Mouse (Mus musculus): ENCODE results near the gene Lrrn1. TPM values are rescaled to one million over a fixed set of nuclear protein-coding genes. Genes with fewer than 3 reads are reported as not detected.

Gene Lrrn1
- polyA plus RNA-seq, 1 experiment from 2014 or later, result 1.4 TPM

DNA sequence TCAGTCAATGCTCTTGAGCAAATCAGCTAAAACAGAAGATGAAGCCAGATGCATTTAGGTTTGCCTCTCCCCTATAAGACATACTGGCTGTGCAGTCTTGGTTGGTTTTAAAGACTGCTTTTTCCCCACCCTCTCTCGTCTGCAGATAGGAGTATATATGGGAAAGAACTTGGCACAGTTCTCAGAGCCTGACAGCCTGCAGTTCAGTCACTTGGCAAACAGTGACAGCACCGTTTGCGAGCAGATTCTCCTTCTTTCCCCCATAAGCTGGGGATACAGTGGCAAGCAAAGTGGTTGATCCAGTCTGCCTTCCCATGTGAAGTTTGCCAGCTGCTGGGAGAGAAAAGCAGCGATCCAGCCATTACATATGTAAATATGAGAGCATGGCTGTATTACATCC is 12.3 kb downstream of the Lrrn1 start:
- Histone ChIP-seq H3K4me3 (ENCODE audit: low read depth, low read length) (no peak overlapping the region), H3K4me1 (replicated peaks; ENCODE audit: control insufficient read depth, insufficient read depth) (no peaks in the 10 kb centered on the region), H3K9me3 (ENCODE audit: control insufficient read depth, low read length) (no peaks in the 10 kb centered on the region), H3K4me2 (replicated peaks; ENCODE audit: low read depth) (no peak overlapping the region), H3K9ac (ENCODE audit: low read length) (no peak overlapping the region), H3K36me3 (ENCODE audit: control insufficient read depth, insufficient read depth, low read length) (no peaks in the 10 kb centered on the region), H3K27me3 (ENCODE audit: control insufficient read depth, insufficient read depth, low read length) (no peaks in the 10 kb centered on the region), H3K27ac (replicated peaks) (no peak overlapping the region)
- DNase-seq (ENCODE audit: low spot score) (no peak), ATAC-seq (ENCODE audit: low FRiP score, low TSS enrichment) (no peak)
- TF ChIP-seq EP300 (optimal IDR thresholded peaks at IDR 0.05), result no peak
- no peak for TF ChIP-seq CTCF (IDR thresholded peaks at IDR 0.05; ENCODE audit: low read depth)
- 52% methylated on average over 4 of the region's 4 CpGs for WGBS

GRCm38 (mm10) chr6:107546272-107546671 is 16.7 kb downstream of the Lrrn1 start:
- no peak overlapping the region for H3K9ac ChIP-seq (ENCODE audit: low read length)
- no peaks in the 10 kb centered on the region for H3K4me1 ChIP-seq (replicated peaks; ENCODE audit: control insufficient read depth, insufficient read depth)
- WGBS, result 61% methylated on average over 2 of the region's 2 CpGs

DNA sequence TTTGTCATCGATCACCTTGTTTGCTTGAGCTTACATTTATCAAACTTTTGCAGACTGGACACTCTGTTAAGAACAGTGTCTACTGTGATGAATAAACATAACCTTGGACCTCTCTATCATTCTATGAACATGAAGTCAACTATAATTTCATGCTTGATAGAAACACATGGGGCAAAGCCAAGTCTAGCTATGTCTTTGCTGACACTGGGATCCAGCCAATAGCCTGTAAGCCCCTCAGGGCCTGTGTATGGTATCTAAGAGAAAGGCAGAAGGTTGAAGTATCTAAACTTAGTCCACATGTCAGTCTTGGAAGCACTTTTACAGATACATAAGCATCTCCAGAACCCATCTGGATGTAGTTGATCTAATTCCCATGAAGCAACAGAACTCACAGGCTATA is 22.9 kb downstream of the Lrrn1 start:
- no peak overlapping the region for H3K4me3 ChIP-seq (ENCODE audit: low read depth, low read length)
- H3K9ac ChIP-seq (ENCODE audit: low read length), result no peak overlapping the region
- H3K36me3 ChIP-seq (ENCODE audit: control insufficient read depth, insufficient read depth, low read length), result no peaks in the 10 kb centered on the region
- ATAC-seq (ENCODE audit: low FRiP score, low TSS enrichment), result no peak
- H3K9me3 ChIP-seq (ENCODE audit: control insufficient read depth, low read length), result no peaks in the 10 kb centered on the region
- H3K27me3 ChIP-seq (ENCODE audit: control insufficient read depth, insufficient read depth, low read length), result no peaks in the 10 kb centered on the region
- DNase-seq (ENCODE audit: low spot score), result no peak
- H3K4me1 ChIP-seq (replicated peaks; ENCODE audit: control insufficient read depth, insufficient read depth), result no peaks in the 10 kb centered on the region
- TF ChIP-seq EP300 (optimal IDR thresholded peaks at IDR 0.05), result no peak
- no peak for TF ChIP-seq CTCF (IDR thresholded peaks at IDR 0.05; ENCODE audit: low read depth)
- no peak overlapping the region for H3K4me2 ChIP-seq (replicated peaks; ENCODE audit: low read depth)
- WGBS, result 62% methylated on average over 1 of the region's 1 CpGs
- H3K27ac ChIP-seq (replicated peaks), result no peak overlapping the region

More at GRCm38 (mm10) chr6:107546272-107546671, 16.7 kb downstream of the Lrrn1 start:
- H3K4me2 ChIP-seq (replicated peaks; ENCODE audit: low read depth), result no peak overlapping the region
- H3K27ac ChIP-seq (replicated peaks), result no peak overlapping the region
- H3K9me3 ChIP-seq (ENCODE audit: control insufficient read depth, low read length), result no peaks in the 10 kb centered on the region
- ATAC-seq (ENCODE audit: low FRiP score, low TSS enrichment) (no peak), DNase-seq (ENCODE audit: low spot score) (no peak)
- H3K36me3 ChIP-seq (ENCODE audit: control insufficient read depth, insufficient read depth, low read length), result no peaks in the 10 kb centered on the region
- no peak overlapping the region for H3K4me3 ChIP-seq (ENCODE audit: low read depth, low read length)
- TF ChIP-seq EP300 (optimal IDR thresholded peaks at IDR 0.05) (no peak), CTCF (IDR thresholded peaks at IDR 0.05; ENCODE audit: low read depth) (no peak)
- no peaks in the 10 kb centered on the region for H3K27me3 ChIP-seq (ENCODE audit: control insufficient read depth, insufficient read depth, low read length)

GRCm38 (mm10) chr6:107555364-107555763 is 25.8 kb downstream of the Lrrn1 start:
- no peak overlapping the region for H3K4me3 ChIP-seq (ENCODE audit: low read depth, low read length)
- H3K36me3 ChIP-seq (ENCODE audit: control insufficient read depth, insufficient read depth, low read length), result no peaks in the 10 kb centered on the region
- DNase-seq (ENCODE audit: low spot score), result no peak
- no peak for ATAC-seq (ENCODE audit: low FRiP score, low TSS enrichment)
- no peaks in the 10 kb centered on the region for H3K4me1 ChIP-seq (replicated peaks; ENCODE audit: control insufficient read depth, insufficient read depth)
- 63% methylated on average over 5 of the region's 5 CpGs for WGBS
- no peak overlapping the region for H3K4me2 ChIP-seq (replicated peaks; ENCODE audit: low read depth)
- H3K27me3 ChIP-seq (ENCODE audit: control insufficient read depth, insufficient read depth, low read length), result no peaks in the 10 kb centered on the region
- no peak overlapping the region for H3K27ac ChIP-seq (replicated peaks)
- H3K9ac ChIP-seq (ENCODE audit: low read length), result no peak overlapping the region
- TF ChIP-seq EP300 (optimal IDR thresholded peaks at IDR 0.05) (no peak), CTCF (IDR thresholded peaks at IDR 0.05; ENCODE audit: low read depth) (no peak)
- H3K9me3 ChIP-seq (ENCODE audit: control insufficient read depth, low read length), result no peaks in the 10 kb centered on the region

DNA sequence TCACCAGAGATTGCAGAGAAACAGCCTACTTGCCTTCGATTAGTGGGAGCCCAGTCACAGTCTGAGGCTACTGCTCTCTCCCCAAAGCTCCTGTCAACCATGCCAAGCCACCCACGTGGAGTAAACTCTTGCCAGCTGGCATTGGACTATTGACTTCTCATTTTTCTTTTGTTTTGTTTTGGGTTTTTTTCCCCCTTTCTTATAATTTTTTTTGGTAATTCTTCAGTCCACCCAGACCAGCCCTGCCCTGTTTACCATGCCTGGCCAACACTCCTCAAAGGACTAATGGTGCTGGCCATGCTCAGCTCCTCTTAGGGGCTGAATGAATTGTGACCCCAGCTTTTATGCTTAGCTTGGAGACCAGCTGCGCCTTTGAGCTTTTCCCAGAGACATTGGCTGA is 27.4 kb downstream of the Lrrn1 start:
- H3K9ac ChIP-seq (ENCODE audit: low read length), result no peak overlapping the region
- no peaks in the 10 kb centered on the region for H3K27me3 ChIP-seq (ENCODE audit: control insufficient read depth, insufficient read depth, low read length)
- H3K4me3 ChIP-seq (ENCODE audit: low read depth, low read length), result no peak overlapping the region
- 47% methylated on average over 3 of the region's 3 CpGs for WGBS
- no peak overlapping the region for H3K4me2 ChIP-seq (replicated peaks; ENCODE audit: low read depth)
- DNase-seq (ENCODE audit: low spot score), result no peak
- TF ChIP-seq EP300 (optimal IDR thresholded peaks at IDR 0.05), result no peak
- no peak for TF ChIP-seq CTCF (IDR thresholded peaks at IDR 0.05; ENCODE audit: low read depth)
- no peak for ATAC-seq (ENCODE audit: low FRiP score, low TSS enrichment)
- no peaks in the 10 kb centered on the region for H3K4me1 ChIP-seq (replicated peaks; ENCODE audit: control insufficient read depth, insufficient read depth)
- no peak overlapping the region for H3K27ac ChIP-seq (replicated peaks)
- no peaks in the 10 kb centered on the region for H3K36me3 ChIP-seq (ENCODE audit: control insufficient read depth, insufficient read depth, low read length)
- H3K9me3 ChIP-seq (ENCODE audit: control insufficient read depth, low read length), result no peaks in the 10 kb centered on the region

- WGBS, result 62% methylated on average over 3 of the region's 3 CpGs
- H3K36me3 ChIP-seq (ENCODE audit: control insufficient read depth, insufficient read depth, low read length), result no peaks in the 10 kb centered on the region
- DNase-seq (ENCODE audit: low spot score), result no peak
- ATAC-seq (ENCODE audit: low FRiP score, low TSS enrichment), result no peak
- no peak overlapping the region for H3K9ac ChIP-seq (ENCODE audit: low read length)
- H3K4me3 ChIP-seq (ENCODE audit: low read depth, low read length), result no peak overlapping the region
- no peak for TF ChIP-seq CTCF (IDR thresholded peaks at IDR 0.05; ENCODE audit: low read depth)
- TF ChIP-seq EP300 (optimal IDR thresholded peaks at IDR 0.05), result no peak
- no peaks in the 10 kb centered on the region for H3K4me1 ChIP-seq (replicated peaks; ENCODE audit: control insufficient read depth, insufficient read depth)
- no peak overlapping the region for H3K27ac ChIP-seq (replicated peaks)
- H3K9me3 ChIP-seq (ENCODE audit: control insufficient read depth, low read length), result no peaks in the 10 kb centered on the region
- H3K27me3 ChIP-seq (ENCODE audit: control insufficient read depth, insufficient read depth, low read length), result no peaks in the 10 kb centered on the region
- no peak overlapping the region for H3K4me2 ChIP-seq (replicated peaks; ENCODE audit: low read depth)
Observed at GRCm38 (mm10) chr6:107557806-107558205, 28.2 kb downstream of the Lrrn1 start.

Data from stomach, postnatal 0 days (tissue).